Mouse (Mus musculus): ENCODE measurements around the gene H2-T3.
"Not testable (repeated sequence)": the region's sequence is repeated elsewhere in the genome, so short reads cannot be mapped to it uniquely, and the experiment has no call there.

H2-T3 gene

GRCm38 (mm10) chr17:36190169-36190507 is at the start of gene H2-T3:
Gene H2-T3 (minus strand): TSS chr17:36190287.
- DNase-seq (ENCODE audit: low read depth, low spot score): no peak

GRCm38 (mm10) chr17:36237321-36237921 is 47.3 kb upstream of the H2-T3 start:
- DNase-seq (ENCODE audit: low read depth, low spot score): no peak

- not testable (repeated sequence) for DNase-seq (ENCODE audit: low read depth, low spot score)
These were observed 45.2 kb upstream of the H2-T3 start for GRCm38 (mm10) chr17:36235300-36235699.

GRCm38 (mm10) chr17:36233572-36233971 is 43.5 kb upstream of the H2-T3 start:
- no peak for DNase-seq (ENCODE audit: low read depth, low spot score)

- DNase-seq (ENCODE audit: low read depth, low spot score): peak; percentile 82
These were observed 41.2 kb upstream of the H2-T3 start for GRCm38 (mm10) chr17:36231318-36231717.

- no peak for DNase-seq (ENCODE audit: low read depth, low spot score)
These were observed 39.0 kb upstream of the H2-T3 start for GRCm38 (mm10) chr17:36229046-36229445.

GRCm38 (mm10) chr17:36226921-36227320 is 36.8 kb upstream of the H2-T3 start:
- DNase-seq (ENCODE audit: low read depth, low spot score): no peak

GRCm38 (mm10) chr17:36225231-36225824 is 35.2 kb upstream of the H2-T3 start:
- no peak for DNase-seq (ENCODE audit: low read depth, low spot score)

- DNase-seq (ENCODE audit: low read depth, low spot score): no peak
These were observed 34.4 kb upstream of the H2-T3 start for GRCm38 (mm10) chr17:36224451-36224850.

- no peak for DNase-seq (ENCODE audit: low read depth, low spot score)
These were observed 28.6 kb upstream of the H2-T3 start for GRCm38 (mm10) chr17:36218594-36219155.

GRCm38 (mm10) chr17:36215586-36215985 is 25.5 kb upstream of the H2-T3 start:
- DNase-seq (ENCODE audit: low read depth, low spot score): no peak

GRCm38 (mm10) chr17:36206846-36207245 is 16.8 kb upstream of the H2-T3 start:
- DNase-seq (ENCODE audit: low read depth, low spot score): no peak

- no peak for DNase-seq (ENCODE audit: low read depth, low spot score)
These were observed 15.8 kb upstream of the H2-T3 start for GRCm38 (mm10) chr17:36205862-36206261.

- no peak for DNase-seq (ENCODE audit: low read depth, low spot score)
These were observed 15.4 kb upstream of the H2-T3 start for GRCm38 (mm10) chr17:36205456-36205855.

- DNase-seq (ENCODE audit: low read depth, low spot score): no peak
These were observed 11.8 kb upstream of the H2-T3 start for GRCm38 (mm10) chr17:36201851-36202250.

GRCm38 (mm10) chr17:36198317-36198716 is 8.2 kb upstream of the H2-T3 start:
- DNase-seq (ENCODE audit: low read depth, low spot score): no peak

- no peak for DNase-seq (ENCODE audit: low read depth, low spot score)
These were observed 4.4 kb upstream of the H2-T3 start for GRCm38 (mm10) chr17:36194471-36194870.

GRCm38 (mm10) chr17:36193546-36194141 is 3.6 kb upstream of the H2-T3 start:
- DNase-seq (ENCODE audit: low read depth, low spot score): peak; percentile 49

- no peak for DNase-seq (ENCODE audit: low read depth, low spot score)
These were observed 2.3 kb upstream of the H2-T3 start for GRCm38 (mm10) chr17:36192371-36192770.

- no peak for DNase-seq (ENCODE audit: low read depth, low spot score)
These were observed 457 bp downstream of the H2-T3 start for GRCm38 (mm10) chr17:36189491-36190168.

GRCm38 (mm10) chr17:36187540-36187939 is 2.5 kb downstream of the H2-T3 start:
- DNase-seq (ENCODE audit: low read depth, low spot score): no peak

GRCm38 (mm10) chr17:36182212-36182611 is 7.9 kb downstream of the H2-T3 start:
- DNase-seq (ENCODE audit: low read depth, low spot score): no peak
